Mouse (Mus musculus) MEL (cell line): ENCODE results near the gene Rslcan18. TPM values are rescaled to one million over a fixed set of nuclear protein-coding genes. Genes with fewer than 3 reads are reported as not detected.
"Not testable (repeated sequence)": the region's sequence is repeated elsewhere in the genome, so short reads cannot be mapped to it uniquely, and the experiment has no call there.

Source experiments
- DNase-seq: peaks from one replicate; pipeline ENCODE4 v3.0.0; 2011; ENCODE audit warnings: low read depth, low spot score
- H3K27ac ChIP-seq: 2 replicates; pipeline ENCODE4 v1.5.1; 2012; ENCODE audit warnings: low read depth, mild to moderate bottlenecking, control low read depth, low read length, moderate library complexity; ENCODE audit not compliant: control insufficient read depth
- H3K27me3 ChIP-seq, 2 experiments: fragments of 150-350 bp in 1 of 2; sonication (generic) in 1 of 2; 2 replicates each; pipeline ENCODE4 v1.6.1; 2012; ENCODE audit warnings: low read length in 2 of 2, mild to moderate bottlenecking in 2 of 2, improper control_type of control experiment in 1 of 2, moderate library complexity in 1 of 2; ENCODE audit not compliant: insufficient read depth in 2 of 2, control insufficient read depth in 1 of 2
- H3K36me3 ChIP-seq, 2 experiments: 2 replicates each; pipeline ENCODE4 v1.6.1; 2012 to 2014; ENCODE audit warnings: low read length in 2 of 2, improper control_type of control experiment in 1 of 2, inconsistent platforms in 1 of 2, mild to moderate bottlenecking in 1 of 2; ENCODE audit not compliant: insufficient read depth in 2 of 2, control insufficient read depth in 1 of 2
- H3K4me1 ChIP-seq, 2 experiments: fragments of 150-350 bp in 1 of 2; sonication (generic) in 1 of 2; 2 replicates each; pipeline ENCODE4 v1.6.1; 2012; ENCODE audit warnings: low read length in 2 of 2, improper control_type of control experiment in 1 of 2, mild to moderate bottlenecking in 1 of 2; ENCODE audit not compliant: insufficient read depth in 2 of 2, control insufficient read depth in 1 of 2
- H3K4me3 ChIP-seq, 2 experiments: fragments of 150-350 bp in 1 of 2; sonication (generic) in 1 of 2; 2 replicates each; pipeline ENCODE4 v1.5.1; 2012; ENCODE audit warnings: low read depth in 2 of 2, low read length in 2 of 2, mild to moderate bottlenecking in 2 of 2, moderate library complexity in 2 of 2, control low read depth in 1 of 2, improper control_type of control experiment in 1 of 2; ENCODE audit not compliant: control insufficient read depth in 1 of 2, insufficient read depth in 1 of 2
- H3K79me2 ChIP-seq: 2 replicates; pipeline ENCODE4 v1.6.1; 2012; ENCODE audit warnings: mild to moderate bottlenecking, low read length, moderate library complexity; ENCODE audit not compliant: control insufficient read depth, poor library complexity, insufficient read depth
- H3K9ac ChIP-seq: 2 replicates; pipeline ENCODE4 v1.6.1; 2012; ENCODE audit warnings: low read depth, mild to moderate bottlenecking, control low read depth, low read length, moderate library complexity; ENCODE audit not compliant: control insufficient read depth, poor library complexity, severe bottlenecking
- H3K9me3 ChIP-seq: fragments of 150-350 bp; sonication (generic); replicated peaks from 2 replicates; pipeline ENCODE4 v1.6.1; 2012; ENCODE audit warnings: mild to moderate bottlenecking, low read length, improper control_type of control experiment, moderate library complexity; ENCODE audit not compliant: insufficient read depth
- CHD1 ChIP-seq: IDR thresholded peaks from 2 replicates; pipeline ENCODE4 v1.6.1; 2012; ENCODE audit warnings: low read depth, mild to moderate bottlenecking, inconsistent platforms, low read length, improper control_type of control experiment
- CHD2 ChIP-seq: IDR thresholded peaks from 2 replicates; pipeline ENCODE4 v1.6.1; 2011; ENCODE audit warnings: low read length, improper control_type of control experiment
- CTCF ChIP-seq, 3 experiments: IDR thresholded peaks in 2 of 3; conservative IDR thresholded peaks in 1 of 3; 2 replicates each; pipeline ENCODE4 v1.5.1; 2011 to 2012; ENCODE audit warnings: low read length in 3 of 3, low read depth in 2 of 3, mild to moderate bottlenecking in 2 of 3, improper control_type of control experiment in 1 of 3, inconsistent platforms in 1 of 3, mixed read lengths in 1 of 3, moderate library complexity in 1 of 3; ENCODE audit not compliant: control insufficient read depth in 1 of 3, insufficient read depth in 1 of 3, poor library complexity in 1 of 3, severe bottlenecking in 1 of 3
- ELF1 ChIP-seq: IDR thresholded peaks from 2 replicates; pipeline ENCODE4 v1.6.1; 2014; ENCODE audit warnings: low read depth, mild to moderate bottlenecking, inconsistent platforms, low read length, improper control_type of control experiment, moderate library complexity
- EP300 ChIP-seq, 2 experiments: IDR thresholded peaks; 2 replicates each; pipeline ENCODE4 v1.6.1; 2011; ENCODE audit warnings: improper control_type of control experiment in 2 of 2, low read length in 2 of 2, low read depth in 1 of 2, mild to moderate bottlenecking in 1 of 2
- ETS1 ChIP-seq: IDR thresholded peaks from 2 replicates; pipeline ENCODE4 v1.6.1; 2012; ENCODE audit warnings: low read depth, mild to moderate bottlenecking, inconsistent platforms, low read length, improper control_type of control experiment, moderate library complexity
- GABPA ChIP-seq: IDR thresholded peaks from 2 replicates; pipeline ENCODE4 v1.6.1; 2012; ENCODE audit warnings: low read depth, mild to moderate bottlenecking, inconsistent platforms, low read length, improper control_type of control experiment, moderate library complexity
- GATA1 ChIP-seq: IDR thresholded peaks from 2 replicates; pipeline ENCODE4 v1.6.1; 2011; ENCODE audit warnings: low read depth, low read length, improper control_type of control experiment
- HCFC1 ChIP-seq: IDR thresholded peaks from 2 replicates; pipeline ENCODE4 v1.6.1; 2012; ENCODE audit warnings: low read depth, mild to moderate bottlenecking, inconsistent platforms, low read length, improper control_type of control experiment, moderate library complexity
- KAT2A ChIP-seq: conservative IDR thresholded peaks from 2 replicates; pipeline ENCODE4 v1.6.1; 2012; ENCODE audit warnings: low read depth, low read length, improper control_type of control experiment, inconsistent platforms
- MAX ChIP-seq: IDR thresholded peaks from 2 replicates; pipeline ENCODE4 v1.6.1; 2011; ENCODE audit warnings: low read length, improper control_type of control experiment
- MAZ ChIP-seq: IDR thresholded peaks from 2 replicates; pipeline ENCODE4 v1.6.1; 2012; ENCODE audit warnings: low read depth, mild to moderate bottlenecking, inconsistent platforms, low read length, improper control_type of control experiment
- MEF2A ChIP-seq: IDR thresholded peaks from 2 replicates; pipeline ENCODE4 v1.6.1; 2014; ENCODE audit warnings: low read depth, mild to moderate bottlenecking, inconsistent platforms, low read length, improper control_type of control experiment; ENCODE audit not compliant: poor library complexity, insufficient replicate concordance, severe bottlenecking; ENCODE audit errors: extremely low read depth
- MXI1 ChIP-seq: IDR thresholded peaks from 2 replicates; pipeline ENCODE4 v1.6.1; 2011; ENCODE audit warnings: mild to moderate bottlenecking, low read depth, low read length, improper control_type of control experiment
- MYC ChIP-seq: IDR thresholded peaks from 2 replicates; pipeline ENCODE4 v1.6.1; 2011; ENCODE audit warnings: low read depth, mild to moderate bottlenecking, low read length, improper control_type of control experiment, moderate library complexity
- NELFE ChIP-seq: IDR thresholded peaks from 2 replicates; pipeline ENCODE4 v1.6.1; 2011; ENCODE audit warnings: low read depth, low read length, improper control_type of control experiment
- POLR2A ChIP-seq, 2 experiments: IDR thresholded peaks; 2 replicates each; pipeline ENCODE4 v1.6.1; 2011 to 2012; ENCODE audit warnings: low read length in 2 of 2, mild to moderate bottlenecking in 2 of 2, control low read depth in 1 of 2, improper control_type of control experiment in 1 of 2, low read depth in 1 of 2, moderate library complexity in 1 of 2; ENCODE audit not compliant: control insufficient read depth in 1 of 2, insufficient read depth in 1 of 2, poor library complexity in 1 of 2
- POLR2AphosphoS2 ChIP-seq: IDR thresholded peaks from 2 replicates; pipeline ENCODE4 v1.6.1; 2011; ENCODE audit warnings: low read length, improper control_type of control experiment
- RCOR1 ChIP-seq: IDR thresholded peaks from 2 replicates; pipeline ENCODE4 v1.6.1; 2012; ENCODE audit warnings: low read depth, mild to moderate bottlenecking, inconsistent platforms, low read length, improper control_type of control experiment
- SIN3A ChIP-seq: IDR thresholded peaks from 2 replicates; pipeline ENCODE4 v1.6.1; 2012; ENCODE audit warnings: low read length, improper control_type of control experiment, inconsistent platforms
- SMC3 ChIP-seq: IDR thresholded peaks from 2 replicates; pipeline ENCODE4 v1.6.1; 2011; ENCODE audit warnings: low read depth, low read length, improper control_type of control experiment
- TBP ChIP-seq: IDR thresholded peaks from 2 replicates; pipeline ENCODE4 v1.8.0; 2011; ENCODE audit warnings: low read depth, low read length, improper control_type of control experiment
- TCF12 ChIP-seq: IDR thresholded peaks from 2 replicates; pipeline ENCODE4 v1.6.1; 2014; ENCODE audit warnings: low read depth, mild to moderate bottlenecking, inconsistent platforms, low read length, improper control_type of control experiment, moderate library complexity
- UBTF ChIP-seq: IDR thresholded peaks from 2 replicates; pipeline ENCODE4 v1.6.1; 2012; ENCODE audit warnings: low read depth, mild to moderate bottlenecking, inconsistent platforms, low read length, improper control_type of control experiment, moderate library complexity, borderline replicate concordance; ENCODE audit not compliant: insufficient read depth
- ZC3H11A ChIP-seq: IDR thresholded peaks from 2 replicates; pipeline ENCODE4 v1.6.1; 2012; ENCODE audit warnings: low read depth, mild to moderate bottlenecking, inconsistent platforms, low read length, improper control_type of control experiment
- polyA plus RNA-seq, 2 experiments: library from polyadenylated mRNA; stranded (reverse) in 1 of 2; unstranded in 1 of 2; fragments of >175 nt in 1 of 2; fragments of >200 nt in 1 of 2; gene quantifications; 2 replicates each; pipeline versions ENCODE4 v1.2.1 to v1.2.4; 2012; ENCODE audit warnings: low replicate concordance in 2 of 2, low read depth in 1 of 2; ENCODE audit not compliant: insufficient read length in 2 of 2, insufficient read depth in 1 of 2, missing spikeins in 1 of 2
- total RNA-seq: library from RNA; depleted of rRNA; stranded (reverse); fragments of 300-350 nt; gene quantifications from 2 replicates; pipeline ENCODE4 v1.2.3, GENCODE M21; 2012; rRNA removed

Rslcan18 gene
- total RNA-seq (0.19 and 0.26 TPM in 2 replicates), polyA plus RNA-seq (under 1 TPM in 1 of 2 experiments, not detected in 1; 0.11 TPM)

- H3K27me3 ChIP-seq, H3K4me1 ChIP-seq, H3K36me3 ChIP-seq, DNase-seq, H3K79me2 ChIP-seq, H3K9me3 ChIP-seq, H3K4me3 ChIP-seq, H3K27ac ChIP-seq, H3K9ac ChIP-seq: not testable (repeated sequence)
Observed at GRCm38 (mm10) chr13:67116163-67116562, at the start of gene Rslcan18. TSS of gene Rslcan18 (minus strand) at chr13:67116263.

DNA sequence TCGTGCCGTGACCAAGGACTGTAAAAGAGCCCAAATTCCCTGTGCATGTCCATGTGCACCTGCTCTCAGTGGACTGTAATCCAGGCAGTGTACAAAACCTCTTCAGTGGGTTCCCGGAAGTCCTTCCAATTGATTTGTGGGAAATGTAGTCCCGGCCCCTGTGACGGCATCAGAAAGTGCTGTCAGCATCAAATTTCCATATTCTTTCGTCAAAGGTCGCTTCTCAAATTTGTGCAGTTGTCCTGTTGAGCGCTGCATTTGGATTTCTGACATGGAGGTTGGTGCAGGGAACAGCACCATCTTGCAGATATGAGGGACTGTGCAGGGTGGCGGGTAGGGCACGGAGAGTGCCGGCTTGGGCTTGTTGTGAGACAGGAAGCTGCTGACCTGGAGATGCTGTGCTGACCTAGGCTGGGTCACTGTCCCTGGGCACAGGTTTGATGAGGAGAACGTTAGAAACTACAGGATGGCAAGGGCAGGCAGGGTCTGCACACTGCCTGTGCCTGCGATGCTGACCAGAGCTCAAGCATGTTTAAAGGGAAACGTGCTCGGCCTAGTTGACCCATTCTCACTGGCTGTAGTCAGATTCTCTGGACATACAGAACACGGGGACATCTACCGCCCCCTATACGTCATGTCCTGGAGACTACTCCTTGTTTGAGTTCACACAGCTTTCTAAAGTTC lies 12.1 kb upstream of the Rslcan18 start:
- Histone ChIP-seq H3K27me3 (no peaks in the 10 kb centered on the region), H3K9ac (peak overlapping the region; percentile 76), H3K4me1 (no peaks in the 10 kb centered on the region), H3K79me2 (no peaks in the 10 kb centered on the region), H3K9me3 (no peaks in the 10 kb centered on the region), H3K4me3 (peak overlapping the region; percentile 77 to 82), H3K36me3 (no peaks in the 10 kb centered on the region; a peak in 1 of 4 replicates), H3K27ac (0 out of 2 replicates have a peak overlapping the region, but pooled peaks have one; percentile 37)
- DNase-seq = peak; percentile 90
- TF ChIP-seq ELF1 (peak; percentile 94), MXI1 (peak; percentile 85), MAX (peak; percentile 71), GABPA (0 out of 2 replicates have a peak, but pooled peaks have one; percentile 19), EP300 (IDR thresholded peaks at IDR 0.05; ENCODE audit: low read depth in 1 of 2, low read length in 2 of 2) (no peak), GATA1 (0 out of 2 replicates have a peak, but pooled peaks have one; percentile 20), RCOR1 (no peak), ETS1 (0 out of 2 replicates have a peak, but pooled peaks have one; percentile 23), CTCF (IDR thresholded peaks at IDR 0.05 in 2 of 3, conservative IDR thresholded peaks at IDR 0.05 in 1 of 3; ENCODE audit: control insufficient read depth in 1 of 3, insufficient read depth in 1 of 3, low read depth in 2 of 3, low read length in 3 of 3, poor library complexity in 1 of 3, severe bottlenecking in 1 of 3) (peak in 1 of 3 experiments; percentile 9; a peak in 1 of 6 replicates), SMC3 (no peak), TBP (peak; percentile 67), MAZ (no peak), TCF12 (peak; percentile 18; the same call in 1 of the 2 replicates), HCFC1 (peak; percentile 94), NELFE (peak; percentile 78), MYC (peak; percentile 55; the same call in 1 of the 2 replicates), UBTF (no peak), CHD1 (no peak), POLR2A (IDR thresholded peaks at IDR 0.05; ENCODE audit: control insufficient read depth in 1 of 2, insufficient read depth in 1 of 2, low read depth in 1 of 2, low read length in 2 of 2, poor library complexity in 1 of 2) (peak in 1 of 2 experiments; percentile 69; a peak in 2 of 4 replicates), KAT2A (peak; percentile 84), ZC3H11A (peak; percentile 30), CHD2 (no peak), SIN3A (peak; percentile 89), MEF2A (no peak), POLR2AphosphoS2 (peak; percentile 67)

GRCm38 (mm10) chr13:67127507-67127906 lies 11.4 kb upstream of the Rslcan18 start:
- H3K9ac ChIP-seq, H3K9me3 ChIP-seq, H3K27me3 ChIP-seq, H3K79me2 ChIP-seq, H3K27ac ChIP-seq, DNase-seq, H3K4me1 ChIP-seq, H3K36me3 ChIP-seq: not testable (repeated sequence)
- H3K4me3 ChIP-seq = peak overlapping the region in 1 of 2 experiments; percentile 77; a peak in 2 of 4 replicates
